Mouse (Mus musculus) embryonic stem cell, embryonic (primary cell): Measurements from ENCODE around the gene Hsbp1.

ENCODE experiments used
- CTCF ChIA-PET, 4 experiments: fragments of 300-600 bp in 2 of 4; fragments of 350-600 bp in 2 of 4; sonication (Branson Sonifier 250); formaldehyde crosslinking; loops; one replicate each; lab custom pipeline; 2022; ENCODE audit warnings: inconsistent platforms in 2 of 4; lab: Charles Lee
- POLR2A ChIA-PET, 4 experiments: fragments of 300-600 bp in 2 of 4; fragments of 350-600 bp in 2 of 4; sonication (Branson Sonifier 250); formaldehyde crosslinking; loops; one replicate each; lab custom pipeline; 2022; ENCODE audit warnings: antibody characterized with exemption in 4 of 4, inconsistent platforms in 1 of 4; lab: Charles Lee

Hsbp1 gene

DNA sequence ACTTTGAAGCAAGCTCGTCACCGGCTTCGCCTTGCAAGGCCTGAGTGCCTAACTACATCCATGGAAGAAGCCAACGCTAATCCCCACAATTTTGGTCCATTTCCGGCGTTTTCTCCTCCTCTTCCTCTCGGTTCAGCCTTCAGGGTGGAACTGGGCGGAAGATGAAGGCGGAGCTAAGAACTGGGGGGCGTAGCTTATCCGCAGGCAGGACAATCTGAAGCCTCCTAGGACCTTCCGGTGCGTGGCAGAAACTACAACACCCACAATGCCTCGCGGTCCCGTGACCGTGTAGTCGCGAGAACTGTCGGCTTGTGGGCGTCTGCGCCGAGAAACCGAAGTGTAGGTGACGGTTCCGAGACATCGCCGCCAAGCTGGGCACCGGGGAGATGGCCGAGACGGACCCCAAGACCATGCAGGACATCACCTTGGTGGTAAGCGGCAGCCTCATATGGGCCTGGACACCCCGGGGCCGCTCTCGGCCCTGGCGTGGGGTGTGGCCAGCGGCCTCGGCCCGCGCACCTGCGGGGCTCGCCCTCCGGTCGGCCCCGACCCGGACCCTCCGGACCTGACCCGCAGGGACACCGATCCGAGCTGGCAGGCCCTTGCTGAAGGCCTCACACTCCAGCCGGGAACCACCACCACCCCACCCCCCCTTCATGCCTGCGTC is at the start of gene Hsbp1:
Gene Hsbp1, plus strand, starts transcription at position 299 of the 667 bp plus-strand sequence.
- CTCF ChIA-PET: interaction anchor here in 3 of 4 experiments (0.6 to 3.2 kb wide), 16 partner anchors 9 to 1542 kb away, joined by 3 to 22 read pairs (median 4); partner anchors contain the start of genes Mphosph6 (in 1 of the 3) and Tldc1 (in 1 of the 3)
- POLR2A ChIA-PET: interaction anchor here in 3 of 4 experiments (0.5 to 2.5 kb wide), 20 partner anchors 9 to 215 kb away, joined by 3 to 17 read pairs (median 4); partner anchors contain the start of genes Mbtps1 (in 2 of the 3) and Mlycd (in 2 of the 3)

DNA sequence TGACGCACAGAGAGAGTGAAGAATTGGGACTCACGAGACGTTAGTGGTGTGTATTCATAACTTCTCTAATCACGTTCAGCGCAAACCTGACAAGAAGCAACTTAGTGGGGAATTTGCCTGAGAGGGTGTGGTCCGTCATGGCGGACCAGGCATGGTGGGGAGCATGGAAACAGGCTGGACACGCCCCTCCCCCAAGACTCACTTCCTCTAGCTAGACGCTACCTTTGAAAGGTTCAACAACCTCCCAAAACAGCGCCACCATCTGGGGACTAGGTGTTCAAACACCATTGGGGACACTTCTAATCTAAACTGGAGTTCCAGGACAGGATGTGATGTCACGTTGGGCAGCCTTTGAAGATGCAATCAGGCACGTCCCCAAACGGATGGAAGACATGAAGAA is 48.8 kb upstream of the Hsbp1 start:
- POLR2A ChIA-PET: interaction anchor here in 1 of 4 experiments (0.6 kb wide), 1 partner anchor 1447 kb away, joined by 3 read pairs; no protein-coding TSS in a partner anchor
- CTCF ChIA-PET: interaction anchor here in 2 of 4 experiments (0.6 to 3.3 kb wide), 6 partner anchors 8 to 797 kb away, joined by 3 to 12 read pairs (median 3); no protein-coding TSS in a partner anchor

DNA sequence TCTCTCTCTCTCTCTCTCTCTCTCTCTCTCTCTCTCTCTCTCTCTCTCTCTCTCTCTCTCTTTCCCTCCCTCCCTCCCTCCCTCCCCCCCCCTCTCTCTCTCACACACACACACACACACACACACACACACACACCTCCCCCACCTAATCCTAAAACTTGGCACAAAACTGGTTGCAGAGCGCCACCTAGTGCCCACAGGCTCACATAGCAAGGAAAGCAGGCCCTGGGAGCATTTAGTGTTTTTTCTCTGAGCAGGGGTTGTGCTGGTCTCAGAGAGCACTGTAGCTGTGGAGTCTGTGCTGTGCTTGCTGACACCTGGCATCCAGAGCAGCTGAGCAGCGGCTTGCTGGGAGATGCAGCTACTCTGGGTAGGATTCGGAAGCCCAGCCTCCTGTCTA is 46.5 kb upstream of the Hsbp1 start:
- ChIA-PET CTCF (interaction anchor here in 3 of 4 experiments (0.6 to 3.3 kb wide), 12 partner anchors 9 to 1367 kb away, joined by 3 to 15 read pairs (median 4); partner anchors contain the start of gene Hsbp1 (in 1 of the 3)), POLR2A (interaction anchor here in 2 of 4 experiments (0.6 to 0.7 kb wide), 2 partner anchors 271 to 1561 kb away, joined by 3 to 4 read pairs; no protein-coding TSS in a partner anchor)

DNA sequence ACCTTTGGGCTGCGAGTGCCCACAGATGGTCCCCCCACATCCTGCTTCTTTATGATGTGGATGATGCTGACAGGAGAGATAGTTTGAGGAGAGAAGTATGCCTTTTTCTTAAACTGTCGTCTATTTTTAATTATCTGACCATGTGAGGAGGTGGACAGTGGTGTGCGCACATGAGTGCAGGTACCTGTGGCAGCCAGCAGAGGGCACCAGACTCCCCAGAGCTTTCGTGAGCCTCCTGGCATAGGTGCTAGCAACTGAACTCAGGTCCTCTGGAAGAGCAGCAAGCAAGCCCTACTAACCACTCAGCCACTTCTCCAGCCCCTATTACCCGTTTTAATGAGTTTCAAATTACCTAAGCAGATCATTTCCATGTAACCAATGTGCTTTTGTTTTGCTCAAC is 44.0 kb upstream of the Hsbp1 start:
- POLR2A ChIA-PET: no interaction called here
- CTCF ChIA-PET: interaction anchor here in 1 of 4 experiments (0.6 kb wide), 1 partner anchor 11 kb away, joined by 3 read pairs; no protein-coding TSS in a partner anchor

DNA sequence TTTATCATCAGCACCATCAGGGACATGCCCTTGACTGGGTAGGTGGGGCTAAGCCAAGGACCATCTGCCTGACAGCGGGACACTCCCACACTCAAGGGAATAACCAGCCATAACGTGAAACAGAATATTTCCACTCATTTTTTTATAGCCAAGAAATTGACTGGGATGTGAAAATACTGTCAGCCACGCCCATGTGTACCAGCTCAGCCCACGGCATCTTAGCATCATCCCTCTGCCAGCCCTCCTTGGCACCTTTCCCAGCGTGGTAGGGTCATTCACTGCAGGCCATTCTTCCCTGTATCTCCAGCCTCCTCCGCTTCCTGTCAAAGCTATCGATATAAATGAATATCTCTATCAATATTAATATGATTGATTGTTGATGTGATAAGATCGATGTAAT is 40.1 kb upstream of the Hsbp1 start:
- ChIA-PET POLR2A (no interaction called here), CTCF (interaction anchor here in 2 of 4 experiments (0.6 to 1.7 kb wide), 2 partner anchors 8 to 55 kb away, joined by 3 read pairs; no protein-coding TSS in a partner anchor)

DNA sequence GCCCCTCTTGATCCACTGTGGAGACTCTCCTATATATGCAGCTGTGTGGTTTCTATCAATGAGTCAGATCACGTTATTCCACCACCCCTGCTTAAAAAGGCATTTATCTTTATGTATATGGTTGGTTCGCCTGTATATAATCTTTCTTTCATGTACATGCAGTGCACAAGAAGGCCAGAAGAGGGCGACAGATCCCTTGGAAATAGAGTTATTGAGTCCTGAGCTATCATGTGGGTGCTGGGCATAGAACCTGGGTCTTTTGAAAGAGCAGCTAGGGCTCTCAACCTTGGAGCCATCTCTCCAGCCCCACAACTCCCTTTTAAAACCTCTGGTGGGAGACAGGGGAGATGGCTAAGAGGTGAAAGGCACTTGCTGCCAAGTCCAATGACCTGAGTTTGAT is 32.9 kb upstream of the Hsbp1 start:
- POLR2A ChIA-PET: interaction anchor here in 1 of 4 experiments (1.3 kb wide), 1 partner anchor 73 kb away, joined by 3 read pairs; no protein-coding TSS in a partner anchor
- CTCF ChIA-PET: interaction anchor here (0.6 to 2.5 kb wide), 40 partner anchors 9 to 468 kb away, joined by 3 to 33 read pairs (median 4); partner anchors contain the start of genes Hsbp1 (in 2 of the 4), Mlycd (in 1 of the 4) and Tldc1 (in 1 of the 4)

DNA sequence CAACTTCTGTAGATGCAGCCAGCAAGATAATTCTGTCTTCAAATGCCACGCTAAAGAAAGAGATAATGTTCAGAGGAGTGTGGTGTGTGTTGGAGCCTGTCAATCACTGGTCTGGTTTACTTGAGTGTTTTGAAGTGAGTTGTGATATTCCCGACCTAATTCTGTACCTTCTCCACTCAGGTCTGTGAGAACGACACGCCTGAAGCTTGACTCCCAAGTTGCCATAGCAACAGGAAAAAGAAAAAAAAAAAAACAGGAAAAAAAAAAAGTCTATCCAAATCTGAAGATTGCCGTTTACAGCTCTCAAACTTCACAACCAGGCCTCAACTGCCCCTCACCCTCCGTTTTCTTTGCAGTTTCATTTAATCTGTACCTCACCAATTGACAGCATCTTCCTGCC is 21.1 kb upstream of the Hsbp1 start:
- CTCF ChIA-PET: interaction anchor here in 2 of 4 experiments (0.6 to 0.7 kb wide), 3 partner anchors 23 to 159 kb away, joined by 4 read pairs; no protein-coding TSS in a partner anchor
- POLR2A ChIA-PET: no interaction called here

DNA sequence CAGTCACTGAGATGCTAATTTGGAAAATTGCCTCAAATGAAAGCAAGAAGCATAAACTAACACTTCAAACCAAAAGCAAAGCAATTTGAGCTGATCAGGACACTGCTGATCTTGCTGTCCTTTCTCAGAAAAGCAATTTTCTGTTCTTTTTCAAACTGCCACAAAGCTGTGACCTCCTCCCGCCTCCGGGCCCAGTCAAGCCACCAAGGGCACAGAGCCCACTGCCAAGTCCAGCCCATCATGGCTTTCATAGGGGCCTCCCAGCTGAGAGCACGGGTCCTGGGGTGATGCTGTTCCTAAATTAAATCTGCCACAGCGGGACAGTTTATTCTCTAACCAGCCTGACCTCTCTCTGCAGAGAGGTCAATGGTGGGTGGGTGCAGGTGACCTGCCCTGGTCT is 4.7 kb upstream of the Hsbp1 start:
- POLR2A ChIA-PET: interaction anchor here in 1 of 4 experiments (0.7 kb wide), 1 partner anchor 78 kb away, joined by 5 read pairs; no protein-coding TSS in a partner anchor
- CTCF ChIA-PET: no interaction called here

DNA sequence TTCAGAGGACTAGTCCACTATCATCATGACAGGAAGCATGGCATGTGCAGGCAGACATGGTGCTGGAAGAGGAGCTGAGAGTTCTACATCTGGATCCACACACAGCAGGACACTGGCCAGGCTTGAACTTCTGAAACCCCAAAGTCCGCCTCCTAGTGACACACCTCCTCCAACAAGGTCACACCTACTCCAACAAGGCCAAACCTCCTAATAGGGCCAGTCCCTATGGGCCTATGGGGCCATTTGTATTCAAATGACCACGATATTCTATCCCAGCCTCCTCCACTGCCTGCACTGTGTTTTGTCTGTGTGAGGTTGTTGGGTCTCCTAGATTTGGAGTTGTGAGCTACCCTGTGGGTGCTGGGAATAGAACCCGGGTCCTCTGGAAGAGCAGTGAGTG is 682 bp upstream of the Hsbp1 start:
- ChIA-PET CTCF (interaction anchor here in 3 of 4 experiments (0.6 to 3.2 kb wide), 12 partner anchors 14 to 1542 kb away, joined by 3 to 22 read pairs (median 4); partner anchors contain the start of genes Mphosph6 (in 1 of the 3) and Tldc1 (in 1 of the 3)), POLR2A (interaction anchor here in 2 of 4 experiments (0.8 to 2.5 kb wide), 15 partner anchors 10 to 215 kb away, joined by 3 to 17 read pairs (median 3); partner anchors contain the start of genes Mbtps1 (in 2 of the 2) and Mlycd (in 1 of the 2))

DNA sequence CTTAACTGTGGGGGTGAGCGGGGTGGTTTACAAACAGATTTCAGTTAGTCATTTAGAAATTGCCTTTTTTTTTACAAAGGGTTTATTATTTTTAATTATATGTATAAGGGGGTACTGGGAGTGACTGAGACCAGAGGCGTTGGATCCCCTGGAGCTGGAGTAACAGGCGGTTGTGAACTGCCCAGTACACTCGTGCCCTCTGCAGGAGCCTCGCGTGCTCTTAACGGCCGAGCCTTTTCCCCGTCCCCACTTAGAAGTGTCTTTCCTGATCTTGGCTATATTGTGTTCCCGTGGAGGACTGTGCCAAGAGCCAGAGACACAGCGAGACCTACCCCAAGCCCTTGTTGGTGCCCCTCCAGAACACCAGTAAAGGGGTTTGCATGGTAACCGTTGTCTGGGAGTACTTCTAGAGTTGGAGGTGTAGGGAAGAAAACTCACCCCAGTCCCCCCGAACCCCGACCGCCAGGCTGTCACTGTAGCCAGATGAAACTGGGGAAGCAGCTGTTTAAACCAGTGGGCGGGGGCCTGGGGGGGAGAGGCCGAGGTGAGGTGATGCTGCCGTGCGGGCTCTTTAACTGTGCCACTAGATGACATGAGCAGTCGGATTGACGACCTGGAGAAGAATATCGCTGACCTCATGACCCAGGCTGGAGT is 868 bp downstream of the Hsbp1 start:
- ChIA-PET CTCF (interaction anchor here in 3 of 4 experiments (0.6 to 3.2 kb wide), 11 partner anchors 9 to 685 kb away, joined by 3 to 22 read pairs (median 3); partner anchors contain the start of gene Tldc1 (in 1 of the 3)), POLR2A (interaction anchor here in 3 of 4 experiments (0.8 to 2.5 kb wide), 10 partner anchors 8 to 214 kb away, joined by 3 to 17 read pairs (median 4); partner anchors contain the start of genes Mbtps1 (in 1 of the 3) and Mlycd (in 1 of the 3))

DNA sequence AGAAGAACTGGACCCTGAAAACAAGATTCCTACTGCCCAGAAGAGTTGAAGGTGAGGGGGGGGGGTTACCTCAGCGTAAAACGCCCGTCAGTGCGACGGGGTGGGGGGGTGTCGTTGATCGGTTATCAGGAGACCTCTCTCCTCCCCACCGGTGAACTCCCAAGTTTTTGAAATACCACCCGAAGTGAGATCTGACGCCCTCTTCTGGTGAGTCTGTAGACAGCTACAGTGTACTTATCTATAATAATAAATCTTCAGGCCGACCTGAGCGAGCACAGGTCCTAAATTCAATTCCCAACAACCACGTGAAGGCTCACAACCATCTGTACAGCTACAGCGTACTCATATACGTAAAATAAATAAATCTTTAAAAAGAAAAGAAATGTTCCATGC is 1.4 kb downstream of the Hsbp1 start:
- ChIA-PET POLR2A (interaction anchor here in 3 of 4 experiments (0.7 to 1.7 kb wide), 7 partner anchors 9 to 1824 kb away, joined by 3 to 7 read pairs (median 3); partner anchors contain the start of genes Mbtps1 (in 1 of the 3) and Taf1c (in 1 of the 3)), CTCF (interaction anchor here (0.6 to 3.2 kb wide), 13 partner anchors 9 to 1713 kb away, joined by 3 to 22 read pairs (median 3); no protein-coding TSS in a partner anchor)

DNA sequence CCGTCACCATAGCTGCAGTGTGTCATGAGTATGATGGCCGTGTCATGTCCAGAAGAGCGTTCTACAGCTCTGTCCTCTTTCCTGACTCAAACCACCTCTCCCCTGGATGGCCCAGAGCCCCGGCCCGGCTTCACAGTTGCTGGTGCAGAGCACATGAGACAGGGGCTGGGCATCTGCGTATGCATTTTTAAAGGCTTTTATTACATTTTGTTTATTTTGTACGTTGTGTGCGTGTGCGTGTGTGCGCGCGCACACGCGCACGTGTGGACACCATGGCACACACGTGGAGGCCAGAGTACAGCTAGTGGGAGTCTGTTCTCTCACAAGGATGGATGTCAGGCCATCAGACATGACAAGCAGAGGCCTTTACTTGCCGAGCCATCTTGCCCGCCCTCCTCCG is 7.4 kb downstream of the Hsbp1 start:
- ChIA-PET CTCF (interaction anchor here in 2 of 4 experiments (0.5 to 2.9 kb wide), 3 partner anchors 29 to 702 kb away, joined by 3 to 10 read pairs (median 9); no protein-coding TSS in a partner anchor), POLR2A (interaction anchor here in 1 of 4 experiments (1.1 kb wide), 1 partner anchor 61 kb away, joined by 3 read pairs; no protein-coding TSS in a partner anchor)

DNA sequence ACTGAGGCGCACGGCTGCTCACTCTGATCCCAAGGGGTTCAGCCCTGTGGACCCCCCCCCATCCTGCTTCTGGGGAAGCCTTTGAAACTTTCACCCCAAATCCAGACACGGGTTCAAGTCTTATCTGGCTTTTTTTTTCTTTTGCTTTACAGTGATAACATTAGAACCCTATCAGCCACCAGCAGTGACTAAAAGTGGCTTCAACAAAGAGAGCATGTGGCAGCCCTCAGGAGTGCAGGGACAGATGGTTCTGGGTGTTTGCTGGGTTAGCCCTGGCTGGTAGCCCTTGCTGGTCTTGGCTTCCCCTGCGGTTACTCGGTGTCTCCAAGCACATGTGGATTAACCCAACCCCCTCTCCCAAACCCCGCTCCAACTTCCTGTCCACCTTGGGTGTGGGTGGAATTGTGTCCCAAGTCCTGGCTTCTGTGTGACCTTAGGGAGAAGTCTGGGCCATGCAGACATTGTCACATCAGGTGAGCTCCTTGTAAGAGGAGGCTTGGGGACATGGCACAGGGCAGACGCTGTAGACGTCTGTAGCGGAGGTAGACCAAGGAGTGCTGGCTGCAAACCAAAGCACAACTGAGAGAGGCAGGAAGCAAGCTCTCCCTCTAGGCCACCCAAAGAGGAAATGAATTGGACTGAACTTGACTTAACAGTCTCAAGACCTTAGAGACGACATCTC is 8.8 kb downstream of the Hsbp1 start:
- ChIA-PET POLR2A (interaction anchor here in 2 of 4 experiments (0.7 to 1.3 kb wide), 5 partner anchors 9 to 1581 kb away, joined by 3 to 6 read pairs (median 4); partner anchors contain the start of genes Hsbp1 (in 2 of the 2) and Mlycd (in 2 of the 2)), CTCF (interaction anchor here in 2 of 4 experiments (0.6 to 1.2 kb wide), 4 partner anchors 9 to 316 kb away, joined by 3 to 5 read pairs (median 3); partner anchors contain the start of gene Hsbp1 (in 1 of the 2))

DNA sequence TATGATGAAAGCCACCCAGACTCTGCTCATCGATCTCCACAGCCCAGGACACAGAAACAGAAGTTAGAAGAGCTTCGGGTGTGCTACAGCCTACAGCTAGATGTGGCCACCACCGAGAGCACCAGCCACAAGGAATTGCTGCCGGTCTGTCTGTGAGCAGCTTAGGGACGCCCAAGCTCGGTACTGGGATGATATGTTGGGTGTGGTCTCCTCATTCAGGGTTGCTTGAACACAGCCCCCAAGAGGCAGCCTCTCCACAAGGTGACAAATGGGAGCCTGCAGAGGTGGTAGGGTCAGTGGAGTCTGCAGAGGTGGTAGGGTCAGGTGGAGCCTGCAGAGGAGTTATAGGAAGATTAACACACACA is 9.4 kb downstream of the Hsbp1 start:
- POLR2A ChIA-PET: interaction anchor here in 3 of 4 experiments (0.6 to 1.3 kb wide), 6 partner anchors 10 to 1582 kb away, joined by 3 to 6 read pairs (median 4); partner anchors contain the start of genes Hsbp1 (in 2 of the 3) and Mlycd (in 2 of the 3)
- CTCF ChIA-PET: interaction anchor here in 1 of 4 experiments (0.6 to 1.1 kb wide), 3 partner anchors 9 to 316 kb away, joined by 3 read pairs; partner anchors contain the start of gene Hsbp1

DNA sequence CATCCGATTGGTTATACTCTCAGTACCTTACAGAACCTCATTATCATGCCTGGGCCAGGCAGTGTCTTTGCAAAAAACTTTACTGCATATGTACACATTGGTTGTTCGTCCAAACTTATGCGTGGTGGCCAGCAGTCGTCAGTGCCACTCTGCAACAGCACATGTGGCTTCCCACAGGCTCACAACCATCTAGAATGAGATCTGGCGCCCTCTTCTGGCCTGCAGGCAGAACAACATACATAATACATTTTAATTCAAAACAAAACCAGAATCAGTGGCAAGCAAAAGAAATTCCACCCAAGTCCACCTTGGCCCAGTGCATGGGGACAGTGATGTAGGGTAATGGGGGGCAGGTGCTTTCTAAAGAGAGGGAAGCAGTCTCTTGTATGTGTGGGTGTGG is 12.3 kb downstream of the Hsbp1 start:
- ChIA-PET POLR2A (interaction anchor here in 1 of 4 experiments (1.3 kb wide), 1 partner anchor 11 kb away, joined by 4 read pairs; no protein-coding TSS in a partner anchor), CTCF (interaction anchor here in 3 of 4 experiments (0.5 to 1.2 kb wide), 3 partner anchors 24 to 851 kb away, joined by 3 to 4 read pairs (median 3); no protein-coding TSS in a partner anchor)

DNA sequence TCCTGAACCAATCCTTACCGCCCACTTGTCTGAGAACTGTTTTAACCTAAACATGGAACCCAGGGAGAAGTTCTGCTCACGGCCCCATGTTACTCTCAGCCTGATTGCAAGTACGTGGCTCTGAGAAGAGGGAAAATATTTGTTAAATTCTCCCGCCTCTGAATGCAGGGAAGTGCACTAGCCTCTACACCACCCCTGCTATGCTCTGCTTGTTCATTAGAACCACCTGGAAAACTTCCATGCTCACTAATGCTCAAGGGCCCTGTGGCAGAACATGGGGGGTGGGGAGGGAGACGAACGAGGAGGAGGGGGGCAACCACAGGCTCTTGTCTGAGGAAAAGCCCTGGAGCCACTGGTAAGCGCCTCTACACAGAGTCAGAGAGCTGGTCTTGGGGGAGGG is 13.9 kb downstream of the Hsbp1 start:
- ChIA-PET CTCF (interaction anchor here (0.5 to 3.3 kb wide), 15 partner anchors 12 to 1218 kb away, joined by 3 to 22 read pairs (median 4); partner anchors contain the start of genes Hsbp1 (in 2 of the 4) and Taf1c (in 1 of the 4)), POLR2A (interaction anchor here in 3 of 4 experiments (0.6 to 2.2 kb wide), 6 partner anchors 11 to 65 kb away, joined by 3 to 11 read pairs (median 3); partner anchors contain the start of gene Hsbp1 (in 1 of the 3))
